Mouse (Mus musculus) hindbrain, embryonic 16.5 days (tissue): ENCODE results near the gene Sec13. TPM values are rescaled to one million over a fixed set of nuclear protein-coding genes. Genes with fewer than 3 reads are reported as not detected.

Experiments
- ATAC-seq: fragments of 200-750 bp; cut with Nextera tagmentation; 2 replicates; pipeline ENCODE4 v1.8.0; 2017; ENCODE audit warnings: moderate TSS enrichment, moderate library complexity
- H3K27ac ChIP-seq: fragments of 300-500 bp; sonication (generic); 2 replicates; pipeline ENCODE4 v1.5.1; 2014; ENCODE audit warnings: low read depth, mild to moderate bottlenecking, control low read depth, low read length, moderate library complexity
- H3K27me3 ChIP-seq: fragments of 300-500 bp; sonication (generic); replicated peaks from 2 replicates; pipeline ENCODE4 v1.6.1; 2014; ENCODE audit warnings: low read length; ENCODE audit not compliant: control insufficient read depth, insufficient read depth
- H3K36me3 ChIP-seq: fragments of 300-500 bp; sonication (generic); 2 replicates; pipeline ENCODE4 v1.6.1; 2014; ENCODE audit warnings: mild to moderate bottlenecking, low read length, moderate library complexity, mixed read lengths; ENCODE audit not compliant: control insufficient read depth, insufficient read depth
- H3K4me1 ChIP-seq: fragments of 300-500 bp; sonication (generic); 2 replicates; pipeline ENCODE4 v1.6.1; 2014; ENCODE audit warnings: low read depth, low read length; ENCODE audit not compliant: control insufficient read depth, insufficient read depth
- H3K4me2 ChIP-seq: fragments of 300-500 bp; sonication (generic); 2 replicates; pipeline ENCODE4 v1.6.1; 2014; ENCODE audit warnings: mild to moderate bottlenecking, low read length, control low read depth, moderate library complexity
- H3K4me3 ChIP-seq: fragments of 300-500 bp; sonication (generic); 2 replicates; pipeline ENCODE4 v1.5.1; 2014; ENCODE audit warnings: mild to moderate bottlenecking, low read length, control low read depth, moderate library complexity
- H3K9ac ChIP-seq: fragments of 300-500 bp; sonication (generic); 2 replicates; pipeline ENCODE4 v1.6.1; 2014; ENCODE audit warnings: low read depth, mild to moderate bottlenecking, control low read depth, low read length, moderate library complexity
- H3K9me3 ChIP-seq: fragments of 300-500 bp; sonication (generic); 2 replicates; pipeline ENCODE4 v1.6.1; 2014; ENCODE audit warnings: mild to moderate bottlenecking, low read length, moderate library complexity; ENCODE audit not compliant: control insufficient read depth
- WGBS: fragments of 180-500 bp; shearing (Covaris S2); extraction: QIAGEN DNeasy Blood & Tissue Kit; methylation state at CpG from one replicate; pipeline ENCODE4 v1.1.7; 2014; 5-methylcytosine and 5-hydroxymethylcytosine counted together
- microRNA-seq: library from miRNA; unstranded; fragments of <30 nt; microRNA quantifications from one replicate; pipeline ENCODE4, GENCODE M21; 2017
- polyA plus RNA-seq: library from polyadenylated mRNA; unstranded; fragments of >200 nt; fragmentation: Nextera tagmentation; extraction: Ambion mirVana; gene quantifications from 2 replicates; pipeline ENCODE4 v1.2.1, GENCODE M21; 2015

Gene Sec13
- polyA plus RNA-seq, 1 experiment from 2014 or later: 197 TPM

- no peak overlapping the region for H3K4me3 ChIP-seq
- H3K9ac ChIP-seq: no peak overlapping the region
- H3K27me3 ChIP-seq: no peaks in the 10 kb centered on the region
- WGBS: 69% methylated on average over 14 of the region's 14 CpGs
- H3K36me3 ChIP-seq: no peaks in the 10 kb centered on the region
- no peak overlapping the region for H3K4me2 ChIP-seq
- no peak for ATAC-seq
- H3K27ac ChIP-seq: no peak overlapping the region
- no peaks in the 10 kb centered on the region for H3K9me3 ChIP-seq
- no peaks in the 10 kb centered on the region for H3K4me1 ChIP-seq
Measured at GRCm38 (mm10) chr6:113678246-113679012, 62.1 kb downstream of the Sec13 start.

Small RNAs within 50 kb of the gene (microRNA-seq; reads per million reads assigned to microRNA genes)
- gene Mir7042: not detected

Other genes with a start within 250 kb of the Sec13 start
- gene Prrt3, start 238.8 kb downstream of the Sec13 start, polyA plus RNA-seq: 14.2 and 14.5 TPM in 2 replicates
- 120 and 124 TPM in 2 replicates for gene Emc3, start 209.1 kb downstream of the Sec13 start, polyA plus RNA-seq
- gene Fancd2, start 209.1 kb downstream of the Sec13 start, polyA plus RNA-seq: 1.9 and 2.1 TPM in 2 replicates
- gene Fancd2os, start 140.0 kb downstream of the Sec13 start, polyA plus RNA-seq: 0.21 and 0.22 TPM in 2 replicates
- gene Brk1, start 136.0 kb downstream of the Sec13 start, polyA plus RNA-seq: 246 and 270 TPM in 2 replicates
- gene Vhl, start 116.8 kb downstream of the Sec13 start, polyA plus RNA-seq: 73.0 and 74.5 TPM in 2 replicates
- gene Irak2, start 102.3 kb downstream of the Sec13 start, polyA plus RNA-seq: 2.6 and 2.8 TPM in 2 replicates
- 0.56 and 1.3 TPM in 2 replicates for gene Tatdn2, start 43.7 kb downstream of the Sec13 start, polyA plus RNA-seq
- 0.93 and 1.2 TPM in 2 replicates for gene Ghrl, start 20.9 kb downstream of the Sec13 start, polyA plus RNA-seq